Mouse (Mus musculus) lung, postnatal 0 days (tissue): Measurements from ENCODE around the gene March10. TPM values are rescaled to one million over a fixed set of nuclear protein-coding genes. Genes with fewer than 3 reads are reported as not detected.

ENCODE experiments used
- ATAC-seq: fragments of 200-750 bp; cut with Nextera tagmentation; 2 replicates; pipeline ENCODE4 v1.8.0; 2017; ENCODE audit warnings: moderate library complexity
- DNase-seq: peaks from one replicate; pipeline ENCODE4 v3.0.0-alpha.2; 2016; ENCODE audit warnings: low spot score
- H3K27ac ChIP-seq: fragments of 300-500 bp; sonication (generic); 2 replicates; pipeline ENCODE4 v1.5.1; 2014; ENCODE audit warnings: antibody characterized with exemption, mild to moderate bottlenecking, low read length, mixed read lengths
- H3K27me3 ChIP-seq: fragments of 300-500 bp; sonication (generic); replicated peaks from 2 replicates; pipeline ENCODE4 v1.6.1; 2014; ENCODE audit warnings: low read length, mixed read lengths; ENCODE audit not compliant: insufficient read depth
- H3K36me3 ChIP-seq: fragments of 300-500 bp; sonication (generic); 2 replicates; pipeline ENCODE4 v1.6.1; 2014; ENCODE audit warnings: low read length, mixed read lengths; ENCODE audit not compliant: insufficient read depth
- H3K4me1 ChIP-seq: fragments of 300-500 bp; sonication (generic); 2 replicates; pipeline ENCODE4 v1.6.1; 2014; ENCODE audit warnings: antibody characterized with exemption, low read depth, low read length, mixed read lengths; ENCODE audit not compliant: insufficient read depth
- H3K4me2 ChIP-seq: fragments of 300-500 bp; sonication (generic); replicated peaks from 2 replicates; pipeline ENCODE4 v1.6.1; 2014; ENCODE audit warnings: low read depth, mild to moderate bottlenecking, low read length, moderate library complexity, mixed read lengths
- H3K4me3 ChIP-seq: fragments of 300-500 bp; sonication (generic); 2 replicates; pipeline ENCODE4 v1.5.1; 2014; ENCODE audit warnings: low read depth, low read length
- H3K9ac ChIP-seq: fragments of 300-500 bp; sonication (generic); replicated peaks from 2 replicates; pipeline ENCODE4 v1.6.1; 2014; ENCODE audit warnings: low read depth, mild to moderate bottlenecking
- H3K9me3 ChIP-seq: fragments of 300-500 bp; sonication (generic); 2 replicates; pipeline ENCODE4 v1.6.1; 2016; ENCODE audit warnings: low read length, mixed read lengths
- CTCF ChIP-seq: IDR thresholded peaks from 2 replicates; pipeline ENCODE4 v1.5.1; 2016; ENCODE audit warnings: antibody characterized with exemption, mild to moderate bottlenecking
- EP300 ChIP-seq: IDR thresholded peaks from 2 replicates; pipeline ENCODE4 v1.6.1; 2016; ENCODE audit warnings: antibody characterized with exemption, mild to moderate bottlenecking, control low read depth
- WGBS: fragments of 180-500 bp; shearing (Covaris S2); extraction: QIAGEN DNeasy Blood & Tissue Kit; methylation state at CpG from one replicate; pipeline ENCODE4 v1.1.7; 2014; 5-methylcytosine and 5-hydroxymethylcytosine counted together
- polyA plus RNA-seq: library from polyadenylated mRNA; unstranded; fragments of >200 nt; fragmentation: Nextera tagmentation; extraction: Ambion mirVana; gene quantifications from 2 replicates; pipeline ENCODE4 v1.2.1, GENCODE M21; 2015

Gene March10
- polyA plus RNA-seq, 1 experiment from 2014 or later, result 0.27 TPM

DNA sequence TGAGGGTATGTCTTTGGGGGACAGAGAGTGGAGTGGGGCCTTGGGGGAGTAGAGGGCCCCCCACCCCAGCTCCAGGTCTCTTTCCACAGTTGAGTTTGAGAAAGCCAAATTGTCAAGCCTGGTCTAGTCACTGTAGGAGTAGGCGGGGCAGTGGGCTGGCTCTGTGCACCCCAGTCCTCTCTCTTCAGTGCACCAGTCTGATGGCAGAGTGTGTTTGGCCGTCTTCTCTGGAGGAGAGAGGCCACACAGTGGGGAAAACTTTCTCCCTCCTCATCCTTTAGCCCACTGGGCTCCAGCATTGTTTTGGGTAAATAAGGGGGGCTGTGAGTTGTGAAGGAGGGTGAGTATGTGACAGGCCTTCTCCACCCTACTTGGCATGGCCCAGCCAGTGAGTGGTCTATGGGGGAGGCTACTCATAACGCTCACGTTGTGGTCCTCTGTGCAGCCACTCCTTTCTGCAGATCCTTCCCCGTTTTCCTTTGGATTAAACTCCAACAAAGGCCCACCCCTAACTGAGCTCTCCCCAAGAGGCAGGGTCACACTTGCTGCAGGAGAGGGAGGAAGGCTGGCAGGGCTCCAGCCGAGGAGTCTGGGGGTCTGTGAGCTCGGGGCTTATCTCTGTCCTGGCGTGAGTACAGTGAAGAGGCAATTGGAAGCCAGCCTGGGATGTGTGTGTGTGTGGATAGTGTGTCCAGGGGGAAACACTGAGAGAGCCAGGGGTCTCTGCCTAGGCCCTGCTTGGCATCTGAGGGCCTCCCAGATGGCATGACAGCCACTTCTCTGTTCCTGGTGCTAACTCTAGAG is 122.5 kb downstream of the March10 start:
- Histone ChIP-seq H3K4me2 (no peak overlapping the region), H3K4me3 (no peak overlapping the region), H3K9ac (no peak overlapping the region), H3K27me3 (no peaks in the 10 kb centered on the region), H3K4me1 (no peaks in the 10 kb centered on the region), H3K9me3 (no peaks in the 10 kb centered on the region), H3K36me3 (no peaks in the 10 kb centered on the region), H3K27ac (no peak overlapping the region)
- no peak for TF ChIP-seq CTCF
- TF ChIP-seq EP300, result no peak
- WGBS, result 34% methylated on average over 8 of the region's 8 CpGs
- no peak for ATAC-seq
- no peak for DNase-seq

DNA sequence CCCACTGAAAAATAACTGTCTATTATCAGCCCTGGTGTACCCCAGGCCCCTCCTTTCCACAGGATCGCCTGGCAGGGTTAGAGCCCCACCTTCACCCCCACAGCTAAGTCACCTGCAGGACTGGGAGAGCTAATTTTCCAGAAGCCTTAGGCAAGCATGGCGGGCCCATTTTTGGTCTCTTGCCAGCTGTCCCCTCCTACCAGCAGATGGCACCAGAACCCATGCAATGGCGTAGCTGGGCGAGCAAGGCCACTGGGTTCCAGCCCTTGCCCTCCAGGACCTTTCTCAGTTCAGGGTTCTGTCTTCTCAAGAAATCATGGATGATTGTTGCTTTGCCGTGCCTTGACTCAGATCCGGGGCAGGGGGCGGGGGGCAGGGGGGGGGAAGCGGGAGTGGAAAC is 124.1 kb downstream of the March10 start:
- TF ChIP-seq CTCF, result peak; percentile 76
- TF ChIP-seq EP300, result no peak
- ATAC-seq (peak; percentile 21), DNase-seq (peak; percentile 61)
- no peaks in the 10 kb centered on the region for H3K36me3 ChIP-seq
- no peak overlapping the region for H3K9ac ChIP-seq
- H3K4me1 ChIP-seq, result no peaks in the 10 kb centered on the region
- no peaks in the 10 kb centered on the region for H3K9me3 ChIP-seq
- no peaks in the 10 kb centered on the region for H3K27me3 ChIP-seq
- no peak overlapping the region for H3K4me3 ChIP-seq
- H3K27ac ChIP-seq, result no peak overlapping the region
- no peak overlapping the region for H3K4me2 ChIP-seq
- 71% methylated on average over 8 of the region's 8 CpGs for WGBS

DNA sequence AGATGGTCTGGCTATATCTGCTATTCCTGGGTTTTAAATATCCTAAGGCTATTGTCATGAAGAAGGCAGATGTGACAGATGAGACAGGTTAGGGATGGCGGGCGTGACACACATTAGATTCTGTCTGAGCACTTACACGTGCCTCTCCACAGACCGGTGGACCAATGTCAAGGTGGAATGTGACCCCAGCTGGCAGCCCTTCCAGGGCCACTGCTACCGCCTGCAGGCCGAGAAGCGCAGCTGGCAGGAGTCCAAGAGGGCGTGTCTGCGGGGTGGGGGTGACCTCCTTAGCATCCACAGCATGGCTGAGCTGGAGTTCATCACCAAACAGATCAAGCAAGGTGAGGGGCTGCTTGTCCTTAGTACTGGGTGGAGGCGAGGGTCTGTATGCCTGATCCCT is 124.8 kb downstream of the March10 start:
- Histone ChIP-seq H3K36me3 (no peaks in the 10 kb centered on the region), H3K9me3 (no peaks in the 10 kb centered on the region), H3K9ac (no peak overlapping the region), H3K27ac (no peak overlapping the region), H3K27me3 (no peaks in the 10 kb centered on the region), H3K4me1 (no peaks in the 10 kb centered on the region), H3K4me2 (no peak overlapping the region), H3K4me3 (no peak overlapping the region)
- ATAC-seq (peak; percentile 58), DNase-seq (peak; percentile 60)
- TF ChIP-seq EP300, result no peak
- peak; percentile 59 for TF ChIP-seq CTCF
- 18% methylated on average over 10 of the region's 10 CpGs for WGBS

DNA sequence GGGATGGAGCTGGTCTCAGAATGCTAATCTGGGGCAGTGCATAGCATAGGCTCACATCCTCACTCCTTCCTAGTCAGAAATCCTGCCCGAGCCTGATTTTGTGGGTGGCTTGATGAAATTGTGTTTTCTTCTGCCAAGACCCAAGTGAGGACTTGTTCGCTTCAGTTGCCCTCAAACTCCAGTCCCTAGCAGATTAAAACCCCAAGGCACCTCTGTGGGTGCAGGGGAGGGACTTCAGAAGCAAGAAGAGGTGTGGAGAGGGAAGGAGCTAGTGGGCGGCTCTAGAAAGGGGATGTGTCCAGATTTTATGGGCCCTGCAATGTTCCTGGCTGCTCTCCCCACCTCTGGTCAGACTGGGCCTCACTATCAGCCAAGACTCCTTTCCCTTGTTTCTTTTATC is 125.4 kb downstream of the March10 start:
- Histone ChIP-seq H3K4me2 (no peak overlapping the region), H3K27me3 (no peaks in the 10 kb centered on the region), H3K4me1 (no peaks in the 10 kb centered on the region), H3K9me3 (no peaks in the 10 kb centered on the region), H3K4me3 (no peak overlapping the region), H3K9ac (no peak overlapping the region), H3K27ac (no peak overlapping the region), H3K36me3 (no peaks in the 10 kb centered on the region)
- 79% methylated on average over 3 of the region's 3 CpGs for WGBS
- ATAC-seq (no peak), DNase-seq (no peak)
- TF ChIP-seq CTCF (no peak), EP300 (no peak)

DNA sequence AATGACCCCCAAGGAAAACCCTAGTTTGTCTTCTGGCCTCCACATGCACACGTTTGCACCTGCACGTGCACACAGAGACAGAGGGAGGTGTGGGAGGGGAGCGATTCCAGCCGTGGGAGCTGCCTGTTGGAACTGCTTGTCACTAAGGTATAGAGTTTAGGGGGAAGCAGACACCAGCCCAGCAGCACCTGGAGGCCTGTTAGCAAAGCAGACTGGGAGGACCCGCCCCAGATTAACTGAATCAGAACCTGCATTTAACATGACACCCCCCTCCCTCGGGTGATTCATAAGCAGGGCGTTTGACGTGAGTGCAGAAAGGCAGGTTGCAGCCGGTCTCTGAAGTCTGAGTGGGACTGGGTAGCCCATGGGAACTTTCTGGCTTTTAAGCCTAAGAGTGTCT is 126.6 kb downstream of the March10 start:
- 0 out of 2 replicates have a peak, but pooled peaks have one; percentile 21 for ATAC-seq
- H3K27ac ChIP-seq, result no peak overlapping the region

DNA sequence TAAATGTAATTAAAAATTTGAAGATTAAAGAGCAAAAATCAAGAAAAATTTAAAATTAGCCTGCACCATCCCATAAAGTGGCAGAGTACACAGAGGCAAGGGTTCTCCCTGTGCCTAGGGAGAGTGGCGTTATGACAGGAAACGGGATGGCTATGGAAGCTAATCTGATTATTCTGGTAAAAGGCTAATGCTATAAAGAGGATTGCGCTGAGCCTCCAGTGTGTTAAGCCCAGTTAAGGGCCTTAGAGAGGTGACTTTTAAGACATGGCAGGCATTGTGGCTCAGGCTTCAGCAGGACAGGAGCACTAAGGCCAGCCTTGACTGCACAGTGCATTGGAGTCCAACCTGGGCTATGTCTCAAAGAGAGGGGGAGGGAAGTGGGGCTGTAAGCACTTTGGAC is 129.4 kb downstream of the March10 start:
- DNase-seq (no peak), ATAC-seq (no peak)
- Histone ChIP-seq H3K27me3 (no peaks in the 10 kb centered on the region), H3K4me3 (no peak overlapping the region), H3K27ac (no peak overlapping the region), H3K9me3 (no peaks in the 10 kb centered on the region), H3K4me2 (no peak overlapping the region), H3K36me3 (no peaks in the 10 kb centered on the region), H3K4me1 (no peaks in the 10 kb centered on the region), H3K9ac (no peak overlapping the region)
- 85% methylated on average over 3 of the region's 3 CpGs for WGBS
- no peak for TF ChIP-seq CTCF
- no peak for TF ChIP-seq EP300

More for the DNA sequence above, 126.6 kb downstream of the March10 start:
- no peak for DNase-seq
- Histone ChIP-seq H3K4me1 (no peaks in the 10 kb centered on the region), H3K4me3 (no peak overlapping the region), H3K9ac (no peak overlapping the region), H3K4me2 (no peak overlapping the region), H3K36me3 (no peaks in the 10 kb centered on the region), H3K27me3 (no peaks in the 10 kb centered on the region), H3K9me3 (no peaks in the 10 kb centered on the region)
- TF ChIP-seq CTCF, result no peak
- no peak for TF ChIP-seq EP300
- 51% methylated on average over 9 of the region's 9 CpGs for WGBS
